Comparison of ENCODE assay signal across 16 mouse cellular contexts in genomic region chr1:171413608-171414007, GRCm38 (mm10). TPM values are rescaled to one million over a fixed set of nuclear protein-coding genes. Genes with fewer than 3 reads are reported as not detected.
A peak's percentile ranks its signal among the peaks of the same experiment; 100 is the strongest.
DNase-seq lines count a peak whose midpoint lies in the region; ATAC-seq and TF ChIP-seq lines count a peak whose summit lies in the region.
"Had no signal": no experiment of that assay in that cellular context is flagged by ENCODE, and none has a peak within 500 bp of the region (broad histone marks: within the 10 kb centered on the region; RNA-seq: fewer than 3 reads in every experiment).

No protein-coding gene starts in this region.

- no peak overlapping the region for H3K9ac ChIP-seq in liver, embryonic 13.5 days
- H3K9ac ChIP-seq in liver, postnatal 0 days (replicated peaks), result no peak overlapping the region
- peak overlapping the region; percentile 61; the same call in 1 of the 2 replicates for H3K9ac ChIP-seq in ES-E14 (ENCODE audit: insufficient read depth, low read depth, low read length, poor library complexity, severe bottlenecking)
- 0 out of 2 replicates have a peak overlapping the region, but pooled peaks have one; percentile 36 for H3K9ac ChIP-seq in hindbrain, embryonic 13.5 days
- H3K9ac ChIP-seq in neural tube, embryonic 14.5 days (replicated peaks; ENCODE audit: low read depth, low read length), result no peak overlapping the region
- H3K9ac ChIP-seq: limb, embryonic 15.5 days; lung, embryonic 14.5 days had no signal

- no peaks in the 10 kb centered on the region for H3K9me3 ChIP-seq in liver, embryonic 13.5 days (replicated peaks)
- H3K9me3 ChIP-seq in liver, postnatal 0 days (ENCODE audit: low read length), result no peaks in the 10 kb centered on the region
- H3K9me3 ChIP-seq in ES-E14 (ENCODE audit: control insufficient read depth, insufficient read depth, low read depth, low read length), result no peaks in the 10 kb centered on the region
- H3K9me3 ChIP-seq in hindbrain, embryonic 13.5 days, result no peaks in the 10 kb centered on the region
- H3K9me3 ChIP-seq in neural tube, embryonic 14.5 days (ENCODE audit: control insufficient read depth, low read length), result no peaks in the 10 kb centered on the region
- H3K9me3 ChIP-seq: limb, embryonic 15.5 days had no signal

- peaks cover 35% of the 10 kb centered on the region for H3K36me3 ChIP-seq in liver, embryonic 13.5 days
- H3K36me3 ChIP-seq in liver, postnatal 0 days (replicated peaks; ENCODE audit: insufficient read depth, low read length), result peaks cover 22% of the 10 kb centered on the region
- H3K36me3 ChIP-seq in ES-E14 (ENCODE audit: control insufficient read depth, insufficient read depth, low read length, poor library complexity, severe bottlenecking), result peaks cover 29% of the 10 kb centered on the region
- peaks cover 40% of the 10 kb centered on the region for H3K36me3 ChIP-seq in hindbrain, embryonic 13.5 days
- peaks cover 25% of the 10 kb centered on the region for H3K36me3 ChIP-seq in neural tube, embryonic 14.5 days (ENCODE audit: control insufficient read depth, insufficient read depth, low read length)

- H3K4me1 ChIP-seq in liver, embryonic 13.5 days (replicated peaks), result peaks cover 27% of the 10 kb centered on the region
- peaks cover 20% of the 10 kb centered on the region for H3K4me1 ChIP-seq in liver, postnatal 0 days (ENCODE audit: insufficient read depth)
- H3K4me1 ChIP-seq in ES-E14 (ENCODE audit: control insufficient read depth in 2 of 2, insufficient read depth in 2 of 2, low read length in 2 of 2, poor library complexity in 1 of 2), result peaks cover 5 to 23% of the 10 kb centered on the region in 2 experiments; a peak in 3 of 4 replicates
- H3K4me1 ChIP-seq in hindbrain, embryonic 13.5 days (replicated peaks), result peaks cover 22% of the 10 kb centered on the region
- H3K4me1 ChIP-seq in neural tube, embryonic 14.5 days (ENCODE audit: control insufficient read depth, insufficient read depth, low read length), result peaks cover 16% of the 10 kb centered on the region

- H3K4me3 ChIP-seq in liver, embryonic 13.5 days (replicated peaks), result 0 out of 2 replicates have a peak overlapping the region, but pooled peaks have one; percentile 96
- no peak overlapping the region for H3K4me3 ChIP-seq in liver, postnatal 0 days (ENCODE audit: low read depth, low read length)
- H3K4me3 ChIP-seq in ES-E14 (ENCODE audit: insufficient read depth in 1 of 2, low read depth in 1 of 2, low read length in 2 of 2, poor library complexity in 1 of 2, severe bottlenecking in 1 of 2), result peak overlapping the region; percentile 88 to 92; a peak in 3 of 4 replicates
- peak overlapping the region; percentile 92 for H3K4me3 ChIP-seq in hindbrain, embryonic 13.5 days
- H3K4me3 ChIP-seq in neural tube, embryonic 14.5 days (ENCODE audit: low read depth, low read length), result no peak overlapping the region

- no peak for DNase-seq in liver, embryonic 13.5 days
- DNase-seq in liver, postnatal 0 days, result no peak
- DNase-seq in ES-E14 (ENCODE audit: low read depth, low spot score), result no peak
- no peak for DNase-seq in spleen, postnatal 10 days (ENCODE audit: low spot score in 2 of 2)
- no peak for DNase-seq in gastrocnemius, postnatal 36 days
- DNase-seq: adrenal gland, postnatal 10 days; cerebellum, adult 18-20 months; cerebellum, postnatal 36 days; gastrocnemius, postnatal 14 days; kidney, adult 2 months; kidney, postnatal 25 days; lung, embryonic 14.5 days; lung, postnatal 4 days had no signal

- H3K27ac ChIP-seq in liver, embryonic 13.5 days, result no peak overlapping the region
- no peak overlapping the region for H3K27ac ChIP-seq in liver, postnatal 0 days (ENCODE audit: low read depth)
- H3K27ac ChIP-seq in ES-E14 (ENCODE audit: insufficient read depth, low read depth, low read length, poor library complexity, severe bottlenecking), result peak overlapping the region; percentile 51; the same call in 1 of the 2 replicates
- no peak overlapping the region for H3K27ac ChIP-seq in hindbrain, embryonic 13.5 days
- H3K27ac ChIP-seq in neural tube, embryonic 14.5 days (ENCODE audit: low read depth, low read length), result no peak overlapping the region
- H3K27ac ChIP-seq: limb, embryonic 15.5 days had no signal

- TF ChIP-seq CTCF in liver, postnatal 0 days (IDR thresholded peaks at IDR 0.05; ENCODE audit: low read depth), result no peak

- in situ Hi-C loops in ES-E14 (cut with MboI; ENCODE audit: low sequenced_read_pairs in 2 of 2, unreplicated experiment in 2 of 2), result no loop called here

- TF ChIP-seq EP300 in liver, postnatal 0 days (IDR thresholded peaks at IDR 0.05; ENCODE audit: low read depth), result no peak

- 71% methylated on average over 8 of the region's 8 CpGs for WGBS in liver, embryonic 13.5 days (ENCODE audit: insufficient replicate concordance)
- WGBS in liver, postnatal 0 days (ENCODE audit: insufficient replicate concordance), result 72% methylated on average over 8 of the region's 8 CpGs
- 73% methylated on average over 8 of the region's 8 CpGs for WGBS in hindbrain, embryonic 13.5 days
- 78% methylated on average over 8 of the region's 8 CpGs for whole genome bisulfite sequencing in neural tube, embryonic 14.5 days

- H3K4me2 ChIP-seq in liver, embryonic 13.5 days, result no peak overlapping the region
- no peak overlapping the region for H3K4me2 ChIP-seq in liver, postnatal 0 days (ENCODE audit: low read depth, low read length)
- H3K4me2 ChIP-seq in hindbrain, embryonic 13.5 days, result peak overlapping the region; percentile 60
- peak overlapping the region; percentile 52; the same call in 1 of the 2 replicates for H3K4me2 ChIP-seq in neural tube, embryonic 14.5 days (ENCODE audit: low read depth, low read length)
- H3K4me2 ChIP-seq: limb, embryonic 15.5 days had no signal

- H3K27me3 ChIP-seq in liver, embryonic 13.5 days, result peaks cover 10% of the 10 kb centered on the region
- no peaks in the 10 kb centered on the region for H3K27me3 ChIP-seq in liver, postnatal 0 days (ENCODE audit: insufficient read depth, low read length)
- H3K27me3 ChIP-seq in hindbrain, embryonic 13.5 days, result peaks cover 8% of the 10 kb centered on the region
- no peaks in the 10 kb centered on the region for H3K27me3 ChIP-seq in neural tube, embryonic 14.5 days (ENCODE audit: control insufficient read depth, insufficient read depth, low read length)

- intact Hi-C loops in gastrocnemius, postnatal 36 days (cut with DNase I), result loop anchor here (5.0 to 10.0 kb wide), 2 partner anchors 51 to 379 kb away; partner anchors contain the start of gene Klhdc9

- ATAC-seq in liver, embryonic 13.5 days (ENCODE audit: low read depth), result no peak
- no peak for ATAC-seq in liver, postnatal 0 days
- no peak for ATAC-seq in hindbrain, embryonic 13.5 days (ENCODE audit: low FRiP score)
- no peak for ATAC-seq in neural tube, embryonic 14.5 days (ENCODE audit: low read depth)

TF ChIP-seq in ES-E14, 5 proteins besides CTCF, POLR2A, EP300 and RAD21:
- no peak for TF ChIP-seq MAFK (IDR thresholded peaks at IDR 0.05; ENCODE audit: insufficient read depth, low read depth, low read length)
- no peak for TF ChIP-seq ZNF384 (IDR thresholded peaks at IDR 0.05; ENCODE audit: low read depth, low read length)
- no peak for TF ChIP-seq HCFC1 (IDR thresholded peaks at IDR 0.05; ENCODE audit: borderline replicate concordance, insufficient read depth, low read length)
- TF ChIP-seq ZC3H11A (IDR thresholded peaks at IDR 0.05; ENCODE audit: borderline replicate concordance, low read depth, low read length), result no peak
- TF ChIP-seq CHD2 (IDR thresholded peaks at IDR 0.05; ENCODE audit: low read depth, low read length), result no peak

RNA-seq across cellular contexts. Expression of gene Usf1, which starts 2.5 kb away (rescaled TPM):
- polyA plus RNA-seq in liver, embryonic 13.5 days (2015; fragmentation: Nextera tagmentation; extraction: Ambion mirVana), result 20.9 and 25.3 TPM in 2 replicates
- 22.6 and 25.4 TPM in 2 replicates for polyA plus RNA-seq in liver, postnatal 0 days (2015; fragmentation: Nextera tagmentation; extraction: Ambion mirVana)
- 151 and 164 TPM in 2 replicates for total RNA-seq in ES-E14 (2012; rRNA removed)
- polyA plus RNA-seq in hindbrain, embryonic 13.5 days (2015; fragmentation: Nextera tagmentation; extraction: Ambion mirVana), result 202 and 209 TPM in 2 replicates
- polyA plus RNA-seq in neural tube, embryonic 14.5 days (2014; fragmentation: Nextera tagmentation; extraction: Ambion mirVana), result 164 and 191 TPM in 2 replicates
- 10 to 100 TPM; 25.7 to 27.7 TPM for total RNA-seq in gastrocnemius, postnatal 36 days (2021)

RNA-seq across cellular contexts. Expression of gene Tstd1, which starts 5.1 kb away (rescaled TPM):
- 1.3 and 1.6 TPM in 2 replicates for polyA plus RNA-seq in liver, embryonic 13.5 days (2015; fragmentation: Nextera tagmentation; extraction: Ambion mirVana)
- polyA plus RNA-seq in liver, postnatal 0 days (2015; fragmentation: Nextera tagmentation; extraction: Ambion mirVana), result 36.5 and 37.8 TPM in 2 replicates
- total RNA-seq in ES-E14 (2012; rRNA removed), result 6.2 and 11.2 TPM in 2 replicates
- polyA plus RNA-seq in hindbrain, embryonic 13.5 days (2015; fragmentation: Nextera tagmentation; extraction: Ambion mirVana), result 10.0 and 11.7 TPM in 2 replicates
- 2.9 and 3.8 TPM in 2 replicates for polyA plus RNA-seq in neural tube, embryonic 14.5 days (2014; fragmentation: Nextera tagmentation; extraction: Ambion mirVana)
- under 1 TPM in 1 of 2 experiments, not detected in 1; 0.69 TPM for total RNA-seq in gastrocnemius, postnatal 36 days (2021)

RNA-seq across cellular contexts. Expression of gene F11r, which starts 23.7 kb away (rescaled TPM):
- polyA plus RNA-seq in liver, embryonic 13.5 days (2015; fragmentation: Nextera tagmentation; extraction: Ambion mirVana), result 20.6 and 24.3 TPM in 2 replicates
- polyA plus RNA-seq in liver, postnatal 0 days (2015; fragmentation: Nextera tagmentation; extraction: Ambion mirVana), result 57.9 and 61.7 TPM in 2 replicates
- total RNA-seq in ES-E14 (2012; rRNA removed), result 74.9 and 132 TPM in 2 replicates
- polyA plus RNA-seq in hindbrain, embryonic 13.5 days (2015; fragmentation: Nextera tagmentation; extraction: Ambion mirVana), result 12.2 and 13.3 TPM in 2 replicates
- polyA plus RNA-seq in neural tube, embryonic 14.5 days (2014; fragmentation: Nextera tagmentation; extraction: Ambion mirVana), result 8.0 and 13.5 TPM in 2 replicates
- 1 to 10 TPM; 4.9 to 5.4 TPM for total RNA-seq in gastrocnemius, postnatal 36 days (2021)

RNA-seq across cellular contexts. Expression of gene Arhgap30, which starts 24.9 kb away (rescaled TPM):
- 3.3 and 3.8 TPM in 2 replicates for polyA plus RNA-seq in liver, embryonic 13.5 days (2015; fragmentation: Nextera tagmentation; extraction: Ambion mirVana)
- polyA plus RNA-seq in liver, postnatal 0 days (2015; fragmentation: Nextera tagmentation; extraction: Ambion mirVana), result 5.6 and 7.0 TPM in 2 replicates
- total RNA-seq in ES-E14 (2012; rRNA removed), result 8.0 and 9.0 TPM in 2 replicates
- polyA plus RNA-seq in hindbrain, embryonic 13.5 days (2015; fragmentation: Nextera tagmentation; extraction: Ambion mirVana), result 1.00 and 1.0 TPM in 2 replicates
- polyA plus RNA-seq in neural tube, embryonic 14.5 days (2014; fragmentation: Nextera tagmentation; extraction: Ambion mirVana), result 0.25 and 0.61 TPM in 2 replicates
- total RNA-seq in gastrocnemius, postnatal 36 days (2021), result under 1 TPM; 0.94 to 0.99 TPM

RNA-seq across cellular contexts. Expression of gene Nectin4, which starts 43.7 kb away (rescaled TPM):
- 0.08 and 0.14 TPM in 2 replicates for polyA plus RNA-seq in liver, embryonic 13.5 days (2015; fragmentation: Nextera tagmentation; extraction: Ambion mirVana)
- polyA plus RNA-seq in liver, postnatal 0 days (2015; fragmentation: Nextera tagmentation; extraction: Ambion mirVana), result 0.15 and 0.22 TPM in 2 replicates
- total RNA-seq in ES-E14 (2012; rRNA removed), result 1.9 and 3.0 TPM in 2 replicates
- polyA plus RNA-seq in hindbrain, embryonic 13.5 days (2015; fragmentation: Nextera tagmentation; extraction: Ambion mirVana), result 1.4 and 1.7 TPM in 2 replicates
- 2.2 and 2.8 TPM in 2 replicates for polyA plus RNA-seq in neural tube, embryonic 14.5 days (2014; fragmentation: Nextera tagmentation; extraction: Ambion mirVana)
- total RNA-seq in gastrocnemius, postnatal 36 days (2021), result under 1 TPM in 1 of 2 experiments, not detected in 1; 0.07 TPM
- total RNA-seq: gastrocnemius, postnatal 14 days had no signal

Comparison
In these comparisons a context has a peak if more than half of its experiments do, and no peak if none do; other contexts are left out.
1. H3K4me3 ChIP-seq: peak in liver, embryonic 13.5 days (single experiment), ES-E14 (2 of 2) and hindbrain, embryonic 13.5 days (single experiment); none in liver, postnatal 0 days (single experiment) and neural tube, embryonic 14.5 days (single experiment).
2. H3K4me2 ChIP-seq: peak in hindbrain, embryonic 13.5 days (single experiment) and neural tube, embryonic 14.5 days (single experiment); none in liver, embryonic 13.5 days (single experiment) and liver, postnatal 0 days (single experiment).
3. H3K9ac ChIP-seq: peak in ES-E14 (single experiment) and hindbrain, embryonic 13.5 days (single experiment); none in liver, embryonic 13.5 days (single experiment), liver, postnatal 0 days (single experiment) and neural tube, embryonic 14.5 days (single experiment).